Mouse (Mus musculus): ENCODE measurements around the gene Cdk5r1. TPM values are rescaled to one million over a fixed set of nuclear protein-coding genes. Genes with fewer than 3 reads are reported as not detected.

Cdk5r1 gene
- total and polyA plus RNA-seq, 3 experiments, result 0.65 to 1.5 TPM; not detected in 1

GRCm38 (mm10) chr11:80484191-80484791, 7.5 kb downstream of the Cdk5r1 start:
- DNase-seq (ENCODE audit: low spot score), result no peak
- peaks cover 52% of the 10 kb centered on the region for H3K27me3 ChIP-seq (ENCODE audit: insufficient read depth, low read length)
- no peak for ATAC-seq (ENCODE audit: extremely low read depth, insufficient number of reproducible peaks, low FRiP score, poor library complexity, severe bottlenecking)
- H3K36me3 ChIP-seq (replicated peaks), result peaks cover 2% of the 10 kb centered on the region
- H3K4me1 ChIP-seq (ENCODE audit: insufficient read depth, low read depth, low read length), result peaks cover 1% of the 10 kb centered on the region
- no peak overlapping the region for H3K4me3 ChIP-seq (ENCODE audit: low read depth, low read length)
- TF ChIP-seq POLR2AphosphoS5 (IDR thresholded peaks at IDR 0.05; ENCODE audit: insufficient replicate concordance, low read depth, low read length) (no peak), TAL1 (conservative IDR thresholded peaks at IDR 0.05; ENCODE audit: low read depth, low read length) (no peak), GATA2 (IDR thresholded peaks at IDR 0.05; ENCODE audit: borderline replicate concordance, low read depth, low read length) (no peak), GATA1 (IDR thresholded peaks at IDR 0.05; ENCODE audit: borderline replicate concordance, low read length) (no peak), CTCF (IDR thresholded peaks at IDR 0.05; ENCODE audit: low read depth, low read length) (no peak)
- no peaks in the 10 kb centered on the region for H3K9me3 ChIP-seq (replicated peaks)

- no peak for DNase-seq (ENCODE audit: low spot score)
- Histone ChIP-seq H3K27me3 (ENCODE audit: insufficient read depth, low read length) (peaks cover 60% of the 10 kb centered on the region), H3K36me3 (replicated peaks) (no peaks in the 10 kb centered on the region), H3K9me3 (replicated peaks) (no peaks in the 10 kb centered on the region), H3K4me1 (ENCODE audit: insufficient read depth, low read depth, low read length) (no peaks in the 10 kb centered on the region; the same call in none of the 2 replicates), H3K4me3 (ENCODE audit: low read depth, low read length) (no peak overlapping the region)
- TF ChIP-seq CTCF (IDR thresholded peaks at IDR 0.05; ENCODE audit: low read depth, low read length) (no peak), GATA1 (IDR thresholded peaks at IDR 0.05; ENCODE audit: borderline replicate concordance, low read length) (no peak), GATA2 (IDR thresholded peaks at IDR 0.05; ENCODE audit: borderline replicate concordance, low read depth, low read length) (no peak), TAL1 (conservative IDR thresholded peaks at IDR 0.05; ENCODE audit: low read depth, low read length) (no peak), POLR2AphosphoS5 (IDR thresholded peaks at IDR 0.05; ENCODE audit: insufficient replicate concordance, low read depth, low read length) (no peak)
- ATAC-seq (ENCODE audit: extremely low read depth, insufficient number of reproducible peaks, low FRiP score, poor library complexity, severe bottlenecking), result no peak
Observed at GRCm38 (mm10) chr11:80485120-80485551, 8.3 kb downstream of the Cdk5r1 start.

- no peak for ATAC-seq (ENCODE audit: extremely low read depth, insufficient number of reproducible peaks, low FRiP score, poor library complexity, severe bottlenecking)
- no peaks in the 10 kb centered on the region for H3K9me3 ChIP-seq (replicated peaks)
- DNase-seq (ENCODE audit: low spot score), result no peak
- no peak for TF ChIP-seq TAL1 (conservative IDR thresholded peaks at IDR 0.05; ENCODE audit: low read depth, low read length)
- TF ChIP-seq GATA1 (IDR thresholded peaks at IDR 0.05; ENCODE audit: borderline replicate concordance, low read length), result no peak
- no peak for TF ChIP-seq GATA2 (IDR thresholded peaks at IDR 0.05; ENCODE audit: borderline replicate concordance, low read depth, low read length)
- no peak for TF ChIP-seq POLR2AphosphoS5 (IDR thresholded peaks at IDR 0.05; ENCODE audit: insufficient replicate concordance, low read depth, low read length)
- TF ChIP-seq CTCF (IDR thresholded peaks at IDR 0.05; ENCODE audit: low read depth, low read length), result no peak
- peaks cover 61% of the 10 kb centered on the region for H3K27me3 ChIP-seq (ENCODE audit: insufficient read depth, low read length)
- no peak overlapping the region for H3K4me3 ChIP-seq (ENCODE audit: low read depth, low read length)
- H3K36me3 ChIP-seq (replicated peaks), result no peaks in the 10 kb centered on the region
- no peaks in the 10 kb centered on the region; the same call in none of the 2 replicates for H3K4me1 ChIP-seq (ENCODE audit: insufficient read depth, low read depth, low read length)
Observed at GRCm38 (mm10) chr11:80485622-80486206, 8.9 kb downstream of the Cdk5r1 start.

- H3K27me3 ChIP-seq (ENCODE audit: insufficient read depth, low read length), result peaks cover 54% of the 10 kb centered on the region
- no peak for ATAC-seq (ENCODE audit: extremely low read depth, insufficient number of reproducible peaks, low FRiP score, poor library complexity, severe bottlenecking)
Observed at GRCm38 (mm10) chr11:80487904-80488587, 11.2 kb downstream of the Cdk5r1 start.

GRCm38 (mm10) chr11:80489172-80489881, 12.5 kb downstream of the Cdk5r1 start:
- no peak for TF ChIP-seq TAL1 (conservative IDR thresholded peaks at IDR 0.05; ENCODE audit: low read depth, low read length)
- no peak for TF ChIP-seq CTCF (IDR thresholded peaks at IDR 0.05; ENCODE audit: low read depth, low read length)
- no peak for TF ChIP-seq GATA1 (IDR thresholded peaks at IDR 0.05; ENCODE audit: borderline replicate concordance, low read length)
- no peak for TF ChIP-seq POLR2AphosphoS5 (IDR thresholded peaks at IDR 0.05; ENCODE audit: insufficient replicate concordance, low read depth, low read length)
- TF ChIP-seq GATA2 (IDR thresholded peaks at IDR 0.05; ENCODE audit: borderline replicate concordance, low read depth, low read length), result no peak
- no peak for ATAC-seq (ENCODE audit: extremely low read depth, insufficient number of reproducible peaks, low FRiP score, poor library complexity, severe bottlenecking)
- H3K9me3 ChIP-seq (replicated peaks), result no peaks in the 10 kb centered on the region
- no peak for DNase-seq (ENCODE audit: low spot score)
- no peak overlapping the region for H3K4me3 ChIP-seq (ENCODE audit: low read depth, low read length)
- H3K36me3 ChIP-seq (replicated peaks), result no peaks in the 10 kb centered on the region
- no peaks in the 10 kb centered on the region; the same call in none of the 2 replicates for H3K4me1 ChIP-seq (ENCODE audit: insufficient read depth, low read depth, low read length)
- peaks cover 47% of the 10 kb centered on the region for H3K27me3 ChIP-seq (ENCODE audit: insufficient read depth, low read length)

More at GRCm38 (mm10) chr11:80487904-80488587, 11.2 kb downstream of the Cdk5r1 start:
- TF ChIP-seq POLR2AphosphoS5 (IDR thresholded peaks at IDR 0.05; ENCODE audit: insufficient replicate concordance, low read depth, low read length) (no peak), CTCF (IDR thresholded peaks at IDR 0.05; ENCODE audit: low read depth, low read length) (no peak), GATA2 (IDR thresholded peaks at IDR 0.05; ENCODE audit: borderline replicate concordance, low read depth, low read length) (no peak), GATA1 (IDR thresholded peaks at IDR 0.05; ENCODE audit: borderline replicate concordance, low read length) (no peak), TAL1 (conservative IDR thresholded peaks at IDR 0.05; ENCODE audit: low read depth, low read length) (no peak)
- Histone ChIP-seq H3K9me3 (replicated peaks) (no peaks in the 10 kb centered on the region), H3K4me1 (ENCODE audit: insufficient read depth, low read depth, low read length) (no peaks in the 10 kb centered on the region; the same call in none of the 2 replicates), H3K4me3 (ENCODE audit: low read depth, low read length) (no peak overlapping the region), H3K36me3 (replicated peaks) (no peaks in the 10 kb centered on the region)
- DNase-seq (ENCODE audit: low spot score), result no peak

Measured in G1E (cell line).